Mouse (Mus musculus) forebrain, embryonic 12.5 days (tissue): ENCODE data around the gene Chrne. TPM values are rescaled to one million over a fixed set of nuclear protein-coding genes. Genes with fewer than 3 reads are reported as not detected.
"Not testable (repeated sequence)": the region's sequence is repeated elsewhere in the genome, so short reads cannot be mapped to it uniquely, and the experiment has no call there.

Experiments used
- ATAC-seq: fragments of 200-750 bp; cut with Nextera tagmentation; 2 replicates; pipeline ENCODE4 v1.8.0; 2017; ENCODE audit warnings: moderate TSS enrichment; ENCODE audit not compliant: low FRiP score
- H3K27ac ChIP-seq: fragments of 300-500 bp; sonication (generic); 2 replicates; pipeline ENCODE4 v1.5.1; 2016; ENCODE audit warnings: mild to moderate bottlenecking
- H3K27me3 ChIP-seq: fragments of 300-500 bp; sonication (generic); 2 replicates; pipeline ENCODE4 v1.6.1; 2016; ENCODE audit warnings: mild to moderate bottlenecking
- H3K36me3 ChIP-seq: fragments of 300-500 bp; sonication (generic); replicated peaks from 2 replicates; pipeline ENCODE4 v1.6.1; 2016; ENCODE audit warnings: mild to moderate bottlenecking
- H3K4me1 ChIP-seq: fragments of 300-500 bp; sonication (generic); 2 replicates; pipeline ENCODE4 v1.6.1; 2016
- H3K4me2 ChIP-seq: fragments of 300-500 bp; sonication (generic); 2 replicates; pipeline ENCODE4 v1.6.1; 2016; ENCODE audit warnings: mild to moderate bottlenecking, moderate library complexity
- H3K4me3 ChIP-seq: fragments of 300-500 bp; sonication (generic); replicated peaks from 2 replicates; pipeline ENCODE4 v1.5.1; 2016; ENCODE audit warnings: mild to moderate bottlenecking
- H3K9ac ChIP-seq: fragments of 300-500 bp; sonication (generic); 2 replicates; pipeline ENCODE4 v1.6.1; 2016; ENCODE audit warnings: mild to moderate bottlenecking
- H3K9me3 ChIP-seq: fragments of 300-500 bp; sonication (generic); 2 replicates; pipeline ENCODE4 v1.6.1; 2016
- WGBS: fragments of 180-500 bp; shearing (Covaris S2); methylation state at CpG from one replicate; pipeline ENCODE4 v1.1.7; 2016; 5-methylcytosine and 5-hydroxymethylcytosine counted together
- polyA plus RNA-seq: library from polyadenylated mRNA; unstranded; fragments of >200 nt; fragmentation: Nextera tagmentation; extraction: Ambion mirVana; gene quantifications from 2 replicates; pipeline ENCODE4 v1.2.1, GENCODE M21; 2016

Chrne gene
- polyA plus RNA-seq, 1 experiment from 2014 or later = not detected

GRCm38 (mm10) chr11:70572348-70572902 lies 46.6 kb downstream of the Chrne start:
- 79% methylated on average over 5 of the region's 5 CpGs for WGBS
- Histone ChIP-seq H3K27me3 (no peaks in the 10 kb centered on the region), H3K4me2 (no peak overlapping the region), H3K4me3 (no peak overlapping the region), H3K27ac (no peak overlapping the region), H3K36me3 (peaks cover 6% of the 10 kb centered on the region; the same call in 1 of the 2 replicates), H3K9ac (no peak overlapping the region), H3K4me1 (peaks cover 27% of the 10 kb centered on the region), H3K9me3 (no peaks in the 10 kb centered on the region)
- ATAC-seq = no peak

GRCm38 (mm10) chr11:70571641-70572040 lies 47.4 kb downstream of the Chrne start:
- peaks cover 24% of the 10 kb centered on the region for H3K4me1 ChIP-seq
- 87% methylated on average over 1 of the region's 1 CpGs for WGBS
- no peak overlapping the region for H3K4me2 ChIP-seq
- no peaks in the 10 kb centered on the region for H3K27me3 ChIP-seq
- H3K9me3 ChIP-seq = no peaks in the 10 kb centered on the region
- H3K4me3 ChIP-seq = no peak overlapping the region
- H3K9ac ChIP-seq = no peak overlapping the region
- H3K27ac ChIP-seq = no peak overlapping the region
- peaks cover 6% of the 10 kb centered on the region; the same call in 1 of the 2 replicates for H3K36me3 ChIP-seq
- ATAC-seq = no peak

DNA sequence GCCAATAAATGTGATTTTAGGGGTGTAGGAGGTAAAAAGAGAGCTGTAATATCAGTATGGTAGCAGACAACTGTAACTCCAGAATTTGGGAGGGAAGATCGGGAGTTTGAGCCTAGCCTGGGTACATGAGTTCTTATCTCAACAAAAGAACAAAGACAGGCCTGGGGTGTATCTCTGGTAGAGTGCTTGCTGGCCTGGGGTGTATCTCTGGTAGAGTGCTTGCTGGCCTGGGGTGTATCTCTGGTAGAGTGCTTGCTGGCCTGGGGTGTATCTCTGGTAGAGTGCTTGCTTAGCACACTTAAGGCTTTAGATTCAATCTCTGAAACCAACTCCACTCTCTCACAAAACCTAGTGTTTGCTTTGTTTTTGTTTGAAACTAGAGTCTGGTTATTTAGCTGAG lies 48.4 kb downstream of the Chrne start:
- 96% methylated on average over 1 of the region's 1 CpGs for WGBS
- not testable (repeated sequence) for H3K27me3 ChIP-seq, H3K27ac ChIP-seq, H3K4me3 ChIP-seq, H3K4me2 ChIP-seq, H3K9me3 ChIP-seq, H3K9ac ChIP-seq, ATAC-seq, H3K36me3 ChIP-seq
- H3K4me1 ChIP-seq = peaks cover 33% of the 10 kb centered on the region

- Histone ChIP-seq H3K4me3 (no peak overlapping the region), H3K36me3 (peaks cover 6% of the 10 kb centered on the region; the same call in 1 of the 2 replicates), H3K9me3 (no peaks in the 10 kb centered on the region), H3K9ac (no peak overlapping the region), H3K27ac (no peak overlapping the region), H3K4me1 (peaks cover 44% of the 10 kb centered on the region), H3K4me2 (no peak overlapping the region), H3K27me3 (no peaks in the 10 kb centered on the region)
- 76% methylated on average over 7 of the region's 7 CpGs for WGBS
- ATAC-seq = no peak
Observed at GRCm38 (mm10) chr11:70566586-70566985, 52.4 kb downstream of the Chrne start.

Other genes starting within 250 kb of the Chrne start
- 40.3 and 46.2 TPM in 2 replicates for gene Pelp1, start 209.2 kb downstream of the Chrne start, polyA plus RNA-seq
- gene Arrb2, start 186.6 kb downstream of the Chrne start, polyA plus RNA-seq = 36.9 and 40.5 TPM in 2 replicates
- gene Med11, start 167.3 kb downstream of the Chrne start, polyA plus RNA-seq = 32.1 and 32.5 TPM in 2 replicates
- 0.35 and 0.43 TPM in 2 replicates for gene Zmynd15, start 159.8 kb downstream of the Chrne start, polyA plus RNA-seq
- gene Cxcl16, start 159.2 kb downstream of the Chrne start, polyA plus RNA-seq = 0.74 and 1.0 TPM in 2 replicates
- 0.35 and 0.49 TPM in 2 replicates for gene Tm4sf5, start 114.0 kb downstream of the Chrne start, polyA plus RNA-seq
- not detected in 2 replicates for gene Vmo1, start 104.6 kb downstream of the Chrne start, polyA plus RNA-seq
- gene Gltpd2, start 100.0 kb downstream of the Chrne start, polyA plus RNA-seq = not detected in 2 replicates
- gene Psmb6, start 93.8 kb downstream of the Chrne start, polyA plus RNA-seq = 758 and 788 TPM in 2 replicates
- gene Gm40193, start 86.3 kb downstream of the Chrne start, polyA plus RNA-seq = not detected in 2 replicates
- 3.4 and 4.0 TPM in 2 replicates for gene Pld2, start 79.2 kb downstream of the Chrne start, polyA plus RNA-seq
- 15.3 and 17.4 TPM in 2 replicates for gene Mink1, start 56.3 kb downstream of the Chrne start, polyA plus RNA-seq
- not detected in 2 replicates for gene 4930544D05Rik, start 3.4 kb downstream of the Chrne start, polyA plus RNA-seq
- 0.23 and 0.33 TPM in 2 replicates for gene Gp1ba, start 19.9 kb upstream of the Chrne start, polyA plus RNA-seq
- gene Rnf167, start 28.0 kb upstream of the Chrne start, polyA plus RNA-seq = 85.1 and 96.1 TPM in 2 replicates
- 139 and 141 TPM in 2 replicates for gene Slc25a11, start 28.3 kb upstream of the Chrne start, polyA plus RNA-seq
- gene Pfn1, start 35.4 kb upstream of the Chrne start, polyA plus RNA-seq = 1,070 and 1,131 TPM in 2 replicates
- gene Eno3, start 38.0 kb upstream of the Chrne start, polyA plus RNA-seq = 9.0 and 9.7 TPM in 2 replicates
- 144 and 149 TPM in 2 replicates for gene Spag7, start 50.2 kb upstream of the Chrne start, polyA plus RNA-seq
- 12.6 and 13.9 TPM in 2 replicates for gene Camta2, start 68.9 kb upstream of the Chrne start, polyA plus RNA-seq
- 0.55 and 0.96 TPM in 2 replicates for gene Inca1, start 80.9 kb upstream of the Chrne start, polyA plus RNA-seq
- 1.7 and 3.2 TPM in 2 replicates for gene Kif1c, start 81.3 kb upstream of the Chrne start, polyA plus RNA-seq
- gene Zfp3, start 145.0 kb upstream of the Chrne start, polyA plus RNA-seq = 10.7 and 11.4 TPM in 2 replicates
- gene Scimp, start 193.4 kb upstream of the Chrne start, polyA plus RNA-seq = not detected in 2 replicates
- 55.2 and 57.7 TPM in 2 replicates for gene Rabep1, start 225.6 kb upstream of the Chrne start, polyA plus RNA-seq